Mouse (Mus musculus) MEL (cell line): Measurements from ENCODE around the gene Krtcap3. TPM values are rescaled to one million over a fixed set of nuclear protein-coding genes. Genes with fewer than 3 reads are reported as not detected.
"Not testable (repeated sequence)": the region's sequence is repeated elsewhere in the genome, so short reads cannot be mapped to it uniquely, and the experiment has no call there.

ENCODE experiments used
- DNase-seq: peaks from one replicate; pipeline ENCODE4 v3.0.0; 2011; ENCODE audit warnings: low read depth, low spot score
- H3K27ac ChIP-seq: 2 replicates; pipeline ENCODE4 v1.5.1; 2012; ENCODE audit warnings: low read depth, mild to moderate bottlenecking, control low read depth, low read length, moderate library complexity; ENCODE audit not compliant: control insufficient read depth
- H3K27me3 ChIP-seq, 2 experiments: fragments of 150-350 bp in 1 of 2; sonication (generic) in 1 of 2; 2 replicates each; pipeline ENCODE4 v1.6.1; 2012; ENCODE audit warnings: low read length in 2 of 2, mild to moderate bottlenecking in 2 of 2, improper control_type of control experiment in 1 of 2, moderate library complexity in 1 of 2; ENCODE audit not compliant: insufficient read depth in 2 of 2, control insufficient read depth in 1 of 2
- H3K36me3 ChIP-seq, 2 experiments: 2 replicates each; pipeline ENCODE4 v1.6.1; 2012 to 2014; ENCODE audit warnings: low read length in 2 of 2, improper control_type of control experiment in 1 of 2, inconsistent platforms in 1 of 2, mild to moderate bottlenecking in 1 of 2; ENCODE audit not compliant: insufficient read depth in 2 of 2, control insufficient read depth in 1 of 2
- H3K4me1 ChIP-seq, 2 experiments: fragments of 150-350 bp in 1 of 2; sonication (generic) in 1 of 2; 2 replicates each; pipeline ENCODE4 v1.6.1; 2012; ENCODE audit warnings: low read length in 2 of 2, improper control_type of control experiment in 1 of 2, mild to moderate bottlenecking in 1 of 2; ENCODE audit not compliant: insufficient read depth in 2 of 2, control insufficient read depth in 1 of 2
- H3K4me3 ChIP-seq, 2 experiments: fragments of 150-350 bp in 1 of 2; sonication (generic) in 1 of 2; 2 replicates each; pipeline ENCODE4 v1.5.1; 2012; ENCODE audit warnings: low read depth in 2 of 2, low read length in 2 of 2, mild to moderate bottlenecking in 2 of 2, moderate library complexity in 2 of 2, control low read depth in 1 of 2, improper control_type of control experiment in 1 of 2; ENCODE audit not compliant: control insufficient read depth in 1 of 2, insufficient read depth in 1 of 2
- H3K79me2 ChIP-seq: 2 replicates; pipeline ENCODE4 v1.6.1; 2012; ENCODE audit warnings: mild to moderate bottlenecking, low read length, moderate library complexity; ENCODE audit not compliant: control insufficient read depth, poor library complexity, insufficient read depth
- H3K9ac ChIP-seq: 2 replicates; pipeline ENCODE4 v1.6.1; 2012; ENCODE audit warnings: low read depth, mild to moderate bottlenecking, control low read depth, low read length, moderate library complexity; ENCODE audit not compliant: control insufficient read depth, poor library complexity, severe bottlenecking
- H3K9me3 ChIP-seq: fragments of 150-350 bp; sonication (generic); replicated peaks from 2 replicates; pipeline ENCODE4 v1.6.1; 2012; ENCODE audit warnings: mild to moderate bottlenecking, low read length, improper control_type of control experiment, moderate library complexity; ENCODE audit not compliant: insufficient read depth
- CTCF ChIP-seq, 3 experiments: IDR thresholded peaks in 2 of 3; conservative IDR thresholded peaks in 1 of 3; 2 replicates each; pipeline ENCODE4 v1.5.1; 2011 to 2012; ENCODE audit warnings: low read length in 3 of 3, low read depth in 2 of 3, mild to moderate bottlenecking in 2 of 3, improper control_type of control experiment in 1 of 3, inconsistent platforms in 1 of 3, mixed read lengths in 1 of 3, moderate library complexity in 1 of 3; ENCODE audit not compliant: control insufficient read depth in 1 of 3, insufficient read depth in 1 of 3, poor library complexity in 1 of 3, severe bottlenecking in 1 of 3
- E2F4 ChIP-seq: IDR thresholded peaks from 2 replicates; pipeline ENCODE4 v1.6.1; 2011; ENCODE audit warnings: low read depth, low read length, improper control_type of control experiment, borderline replicate concordance
- ELF1 ChIP-seq: IDR thresholded peaks from 2 replicates; pipeline ENCODE4 v1.6.1; 2014; ENCODE audit warnings: low read depth, mild to moderate bottlenecking, inconsistent platforms, low read length, improper control_type of control experiment, moderate library complexity
- EP300 ChIP-seq, 2 experiments: IDR thresholded peaks; 2 replicates each; pipeline ENCODE4 v1.6.1; 2011; ENCODE audit warnings: improper control_type of control experiment in 2 of 2, low read length in 2 of 2, low read depth in 1 of 2, mild to moderate bottlenecking in 1 of 2
- ETS1 ChIP-seq: IDR thresholded peaks from 2 replicates; pipeline ENCODE4 v1.6.1; 2012; ENCODE audit warnings: low read depth, mild to moderate bottlenecking, inconsistent platforms, low read length, improper control_type of control experiment, moderate library complexity
- GABPA ChIP-seq: IDR thresholded peaks from 2 replicates; pipeline ENCODE4 v1.6.1; 2012; ENCODE audit warnings: low read depth, mild to moderate bottlenecking, inconsistent platforms, low read length, improper control_type of control experiment, moderate library complexity
- HCFC1 ChIP-seq: IDR thresholded peaks from 2 replicates; pipeline ENCODE4 v1.6.1; 2012; ENCODE audit warnings: low read depth, mild to moderate bottlenecking, inconsistent platforms, low read length, improper control_type of control experiment, moderate library complexity
- JUND ChIP-seq: IDR thresholded peaks from 2 replicates; pipeline ENCODE4 v1.6.1; 2011; ENCODE audit warnings: low read depth, mild to moderate bottlenecking, improper control_type of control experiment, low read length
- KAT2A ChIP-seq: conservative IDR thresholded peaks from 2 replicates; pipeline ENCODE4 v1.6.1; 2012; ENCODE audit warnings: low read depth, low read length, improper control_type of control experiment, inconsistent platforms
- MAFK ChIP-seq: IDR thresholded peaks from 2 replicates; pipeline ENCODE4 v1.6.1; 2011; ENCODE audit warnings: low read depth, mild to moderate bottlenecking, low read length, improper control_type of control experiment, borderline replicate concordance
- MAX ChIP-seq: IDR thresholded peaks from 2 replicates; pipeline ENCODE4 v1.6.1; 2011; ENCODE audit warnings: low read length, improper control_type of control experiment
- MAZ ChIP-seq: IDR thresholded peaks from 2 replicates; pipeline ENCODE4 v1.6.1; 2012; ENCODE audit warnings: low read depth, mild to moderate bottlenecking, inconsistent platforms, low read length, improper control_type of control experiment
- MEF2A ChIP-seq: IDR thresholded peaks from 2 replicates; pipeline ENCODE4 v1.6.1; 2014; ENCODE audit warnings: low read depth, mild to moderate bottlenecking, inconsistent platforms, low read length, improper control_type of control experiment; ENCODE audit not compliant: poor library complexity, insufficient replicate concordance, severe bottlenecking; ENCODE audit errors: extremely low read depth
- MXI1 ChIP-seq: IDR thresholded peaks from 2 replicates; pipeline ENCODE4 v1.6.1; 2011; ENCODE audit warnings: mild to moderate bottlenecking, low read depth, low read length, improper control_type of control experiment
- MYC ChIP-seq: IDR thresholded peaks from 2 replicates; pipeline ENCODE4 v1.6.1; 2011; ENCODE audit warnings: low read depth, mild to moderate bottlenecking, low read length, improper control_type of control experiment, moderate library complexity
- NELFE ChIP-seq: IDR thresholded peaks from 2 replicates; pipeline ENCODE4 v1.6.1; 2011; ENCODE audit warnings: low read depth, low read length, improper control_type of control experiment
- NRF1 ChIP-seq: IDR thresholded peaks from 2 replicates; pipeline ENCODE4 v1.6.1; 2014; ENCODE audit warnings: low read depth, mild to moderate bottlenecking, inconsistent platforms, low read length, improper control_type of control experiment, moderate library complexity; ENCODE audit not compliant: poor library complexity, insufficient read depth, severe bottlenecking
- POLR2A ChIP-seq, 2 experiments: IDR thresholded peaks; 2 replicates each; pipeline ENCODE4 v1.6.1; 2011 to 2012; ENCODE audit warnings: low read length in 2 of 2, mild to moderate bottlenecking in 2 of 2, control low read depth in 1 of 2, improper control_type of control experiment in 1 of 2, low read depth in 1 of 2, moderate library complexity in 1 of 2; ENCODE audit not compliant: control insufficient read depth in 1 of 2, insufficient read depth in 1 of 2, poor library complexity in 1 of 2
- POLR2AphosphoS5 ChIP-seq: IDR thresholded peaks from 2 replicates; pipeline ENCODE4 v1.6.1; 2012; ENCODE audit warnings: low read depth, borderline replicate concordance, mild to moderate bottlenecking, inconsistent platforms, low read length, moderate library complexity, mixed read lengths
- RAD21 ChIP-seq: IDR thresholded peaks from 2 replicates; pipeline ENCODE4 v1.6.1; 2011; ENCODE audit warnings: mild to moderate bottlenecking, low read depth, low read length, improper control_type of control experiment
- RCOR1 ChIP-seq: IDR thresholded peaks from 2 replicates; pipeline ENCODE4 v1.6.1; 2012; ENCODE audit warnings: low read depth, mild to moderate bottlenecking, inconsistent platforms, low read length, improper control_type of control experiment
- SIN3A ChIP-seq: IDR thresholded peaks from 2 replicates; pipeline ENCODE4 v1.6.1; 2012; ENCODE audit warnings: low read length, improper control_type of control experiment, inconsistent platforms
- SMC3 ChIP-seq: IDR thresholded peaks from 2 replicates; pipeline ENCODE4 v1.6.1; 2011; ENCODE audit warnings: low read depth, low read length, improper control_type of control experiment
- TAL1 ChIP-seq: IDR thresholded peaks from 2 replicates; pipeline ENCODE4 v1.6.1; 2012; ENCODE audit warnings: mild to moderate bottlenecking, inconsistent platforms, low read length, moderate library complexity, mixed read lengths
- TCF12 ChIP-seq: IDR thresholded peaks from 2 replicates; pipeline ENCODE4 v1.6.1; 2014; ENCODE audit warnings: low read depth, mild to moderate bottlenecking, inconsistent platforms, low read length, improper control_type of control experiment, moderate library complexity
- USF1 ChIP-seq: IDR thresholded peaks from 2 replicates; pipeline ENCODE4 v1.6.1; 2014; ENCODE audit warnings: low read depth, mild to moderate bottlenecking, inconsistent platforms, low read length, improper control_type of control experiment, moderate library complexity
- USF2 ChIP-seq, 2 experiments: IDR thresholded peaks; 2 replicates each; pipeline ENCODE4 v1.6.1; 2011 to 2012; ENCODE audit warnings: improper control_type of control experiment in 2 of 2, low read length in 2 of 2, borderline replicate concordance in 1 of 2, inconsistent platforms in 1 of 2, low read depth in 1 of 2, mild to moderate bottlenecking in 1 of 2; ENCODE audit not compliant: insufficient read depth in 1 of 2
- ZMIZ1 ChIP-seq: IDR thresholded peaks from 2 replicates; pipeline ENCODE4 v1.6.1; 2012; ENCODE audit warnings: low read depth, mild to moderate bottlenecking, inconsistent platforms, low read length, improper control_type of control experiment, moderate library complexity
- ZNF384 ChIP-seq: IDR thresholded peaks from 2 replicates; pipeline ENCODE4 v1.6.1; 2012; ENCODE audit warnings: low read depth, mild to moderate bottlenecking, inconsistent platforms, low read length, improper control_type of control experiment
- polyA plus RNA-seq, 2 experiments: library from polyadenylated mRNA; stranded (reverse) in 1 of 2; unstranded in 1 of 2; fragments of >175 nt in 1 of 2; fragments of >200 nt in 1 of 2; gene quantifications; 2 replicates each; pipeline versions ENCODE4 v1.2.1 to v1.2.4; 2012; ENCODE audit warnings: low replicate concordance in 2 of 2, low read depth in 1 of 2; ENCODE audit not compliant: insufficient read length in 2 of 2, insufficient read depth in 1 of 2, missing spikeins in 1 of 2
- total RNA-seq: library from RNA; depleted of rRNA; stranded (reverse); fragments of 300-350 nt; gene quantifications from 2 replicates; pipeline ENCODE4 v1.2.3, GENCODE M21; 2012

Krtcap3 gene
- total and polyA plus RNA-seq, 3 experiments: 1.2 to 3.3 TPM; not detected in 1

GRCm38 (mm10) chr5:31216554-31216953, 34.9 kb upstream of the Krtcap3 start:
- peaks cover 36 to 60% of the 10 kb centered on the region in 2 experiments for H3K36me3 ChIP-seq
- H3K4me3 ChIP-seq, DNase-seq, H3K9ac ChIP-seq, H3K27ac ChIP-seq, H3K27me3 ChIP-seq, H3K9me3 ChIP-seq: not testable (repeated sequence)
- peaks cover 16 to 23% of the 10 kb centered on the region in 2 experiments; a peak in 3 of 4 replicates for H3K4me1 ChIP-seq
- H3K79me2 ChIP-seq: peaks cover 83% of the 10 kb centered on the region
- 0 out of 2 replicates have a peak, but pooled peaks have one; percentile 25 for TF ChIP-seq SIN3A
- peak in 1 of 3 experiments; percentile 15; a peak in 1 of 6 replicates for TF ChIP-seq CTCF (IDR thresholded peaks at IDR 0.05 in 2 of 3, conservative IDR thresholded peaks at IDR 0.05 in 1 of 3; ENCODE audit: control insufficient read depth in 1 of 3, insufficient read depth in 1 of 3, low read depth in 2 of 3, low read length in 3 of 3, poor library complexity in 1 of 3, severe bottlenecking in 1 of 3)
- TF ChIP-seq ZNF384: peak; percentile 81

- Histone ChIP-seq H3K36me3 (peaks cover 25 to 50% of the 10 kb centered on the region in 2 experiments), H3K4me1 (peaks cover 21 to 22% of the 10 kb centered on the region in 2 experiments), H3K4me3 (peak overlapping the region; percentile 43 to 74), H3K9me3 (no peaks in the 10 kb centered on the region), H3K79me2 (peaks cover 67% of the 10 kb centered on the region), H3K27ac (peak overlapping the region; percentile 83), H3K9ac (peak overlapping the region; percentile 24), H3K27me3 (no peaks in the 10 kb centered on the region)
- peak; percentile 90 for DNase-seq
- peak; percentile 78; the same call in 1 of the 2 replicates for TF ChIP-seq MXI1
- no peak for TF ChIP-seq JUND
- TF ChIP-seq TCF12: peak; percentile 90
- peak; percentile 63; the same call in 1 of the 2 replicates for TF ChIP-seq MYC
- TF ChIP-seq SMC3: peak; percentile 25; the same call in 1 of the 2 replicates
- peak; percentile 77 to 80 for TF ChIP-seq EP300 (IDR thresholded peaks at IDR 0.05; ENCODE audit: low read depth in 1 of 2, low read length in 2 of 2)
- peak in 1 of 3 experiments; percentile 37; a peak in 2 of 6 replicates for TF ChIP-seq CTCF (IDR thresholded peaks at IDR 0.05 in 2 of 3, conservative IDR thresholded peaks at IDR 0.05 in 1 of 3; ENCODE audit: control insufficient read depth in 1 of 3, insufficient read depth in 1 of 3, low read depth in 2 of 3, low read length in 3 of 3, poor library complexity in 1 of 3, severe bottlenecking in 1 of 3)
- peak; percentile 14; the same call in 1 of the 2 replicates for TF ChIP-seq USF1
- TF ChIP-seq ETS1: peak; percentile 73
- TF ChIP-seq RCOR1: peak; percentile 75
- no peak for TF ChIP-seq E2F4
- TF ChIP-seq NRF1: no peak
- peak; percentile 98 for TF ChIP-seq ZNF384
- TF ChIP-seq RAD21: no peak
- peak; percentile 61; the same call in 1 of the 2 replicates for TF ChIP-seq HCFC1
- peak; percentile 80 for TF ChIP-seq TAL1
- TF ChIP-seq SIN3A: peak; percentile 67; the same call in 1 of the 2 replicates
- peak; percentile 34; the same call in 1 of the 2 replicates for TF ChIP-seq MAFK
- TF ChIP-seq ELF1: no peak
- no peak for TF ChIP-seq GABPA
- TF ChIP-seq POLR2AphosphoS5: no peak
- TF ChIP-seq POLR2A (IDR thresholded peaks at IDR 0.05; ENCODE audit: control insufficient read depth in 1 of 2, insufficient read depth in 1 of 2, low read depth in 1 of 2, low read length in 2 of 2, poor library complexity in 1 of 2): no peak; a peak in 1 of 4 replicates
- TF ChIP-seq USF2 (IDR thresholded peaks at IDR 0.05; ENCODE audit: borderline replicate concordance in 1 of 2, insufficient read depth in 1 of 2, low read depth in 1 of 2, low read length in 2 of 2): no peak
- peak; percentile 76; the same call in 1 of the 2 replicates for TF ChIP-seq MAZ
- TF ChIP-seq KAT2A: no peak
- TF ChIP-seq NELFE: no peak
- TF ChIP-seq MEF2A: no peak
- no peak for TF ChIP-seq MAX
- TF ChIP-seq ZMIZ1: 0 out of 2 replicates have a peak, but pooled peaks have one; percentile 45
Measured at GRCm38 (mm10) chr5:31218294-31218693, 33.2 kb upstream of the Krtcap3 start.
